Mouse (Mus musculus): ENCODE measurements around the gene Lamtor3. TPM values are rescaled to one million over a fixed set of nuclear protein-coding genes. Genes with fewer than 3 reads are reported as not detected.
A peak's percentile ranks its signal among the peaks of the same experiment; 100 is the strongest.

The Lamtor3 gene
- total RNA-seq (2021) = 10 to 100 TPM; 64.4 to 65.3 TPM
- long read RNA-seq, experiment 1, transcript Lamtor3-201 (7 exons, 1,295 nt) = major isoform, 31 of 42 reads
- long read RNA-seq, experiment 1, partial matches to known transcripts = 5 of 42 reads
- long read RNA-seq, experiment 1, other reads (novel, unspliced or antisense) = 2 of 42 reads
- long read RNA-seq, experiment 2, transcript Lamtor3-201 (7 exons, 1,295 nt) = major isoform, 61 of 84 reads
- long read RNA-seq, experiment 2, transcript Lamtor3-208 (1 exons, 2,726 nt) = minor isoform, 5 of 84 reads
- long read RNA-seq, experiment 2, partial matches to known transcripts = 14 of 84 reads
- long read RNA-seq, experiment 2, other reads (novel, unspliced or antisense) = 4 of 84 reads

- peak; percentile 38 for TF ChIP-seq CTCF (conservative IDR thresholded peaks at IDR 0.05)
- Histone ChIP-seq H3K27ac (peak within 1 kb of the TSS; percentile 96), H3K4me3 (peak within 1 kb of the TSS; percentile 93)
- DNase-seq (ENCODE audit: low spot score in 2 of 2) = peak; percentile 87
Observed at GRCm38 (mm10) chr3:137918172-137918931, at the start of gene Lamtor3. Lamtor3 (plus strand) TSS chr3:137918506.

GRCm38 (mm10) chr3:137869395-137869794 lies 48.9 kb upstream of the Lamtor3 start:
- no peak for DNase-seq (ENCODE audit: low spot score in 2 of 2)
- Histone ChIP-seq H3K4me3 (no peak overlapping the region; the same call in 1 of the 2 replicates), H3K27ac (no peak overlapping the region)
- TF ChIP-seq CTCF (conservative IDR thresholded peaks at IDR 0.05) = no peak

- no peak overlapping the region for H3K4me3 ChIP-seq
- DNase-seq (ENCODE audit: low spot score in 2 of 2) = no peak
- H3K27ac ChIP-seq = no peak overlapping the region
- TF ChIP-seq CTCF (conservative IDR thresholded peaks at IDR 0.05) = no peak
Observed at GRCm38 (mm10) chr3:137879313-137879712, 39.0 kb upstream of the Lamtor3 start.

GRCm38 (mm10) chr3:137880109-137880748 lies 38.1 kb upstream of the Lamtor3 start:
- Histone ChIP-seq H3K4me3 (no peak overlapping the region), H3K27ac (no peak overlapping the region)
- no peak for DNase-seq (ENCODE audit: low spot score in 2 of 2)
- no peak for TF ChIP-seq CTCF (conservative IDR thresholded peaks at IDR 0.05)

GRCm38 (mm10) chr3:137881093-137881492 lies 37.2 kb upstream of the Lamtor3 start:
- TF ChIP-seq CTCF (conservative IDR thresholded peaks at IDR 0.05) = no peak
- Histone ChIP-seq H3K27ac (no peak overlapping the region), H3K4me3 (no peak overlapping the region)
- no peak for DNase-seq (ENCODE audit: low spot score in 2 of 2)

GRCm38 (mm10) chr3:137887961-137888360 lies 30.3 kb upstream of the Lamtor3 start:
- H3K27ac ChIP-seq = no peak overlapping the region
- H3K4me3 ChIP-seq = no peak overlapping the region
- no peak for TF ChIP-seq CTCF (conservative IDR thresholded peaks at IDR 0.05)
- no peak for DNase-seq (ENCODE audit: low spot score in 2 of 2)

GRCm38 (mm10) chr3:137891089-137891488 lies 27.2 kb upstream of the Lamtor3 start:
- no peak overlapping the region for H3K4me3 ChIP-seq
- no peak for TF ChIP-seq CTCF (conservative IDR thresholded peaks at IDR 0.05)
- no peak overlapping the region for H3K27ac ChIP-seq

GRCm38 (mm10) chr3:137892118-137892517 lies 26.2 kb upstream of the Lamtor3 start:
- TF ChIP-seq CTCF (conservative IDR thresholded peaks at IDR 0.05) = no peak
- Histone ChIP-seq H3K27ac (no peak overlapping the region), H3K4me3 (no peak overlapping the region)
- DNase-seq (ENCODE audit: low spot score in 2 of 2) = no peak

More at GRCm38 (mm10) chr3:137891089-137891488, 27.2 kb upstream of the Lamtor3 start:
- DNase-seq (ENCODE audit: low spot score in 2 of 2) = no peak

GRCm38 (mm10) chr3:137893789-137894188 lies 24.5 kb upstream of the Lamtor3 start:
- Histone ChIP-seq H3K27ac (no peak overlapping the region), H3K4me3 (no peak overlapping the region)

GRCm38 (mm10) chr3:137895196-137895595 lies 23.1 kb upstream of the Lamtor3 start:
- Histone ChIP-seq H3K4me3 (no peak overlapping the region), H3K27ac (no peak overlapping the region)
- TF ChIP-seq CTCF (conservative IDR thresholded peaks at IDR 0.05) = peak; percentile 65
- no peak for DNase-seq (ENCODE audit: low spot score in 2 of 2)

More at GRCm38 (mm10) chr3:137893789-137894188, 24.5 kb upstream of the Lamtor3 start:
- no peak for DNase-seq (ENCODE audit: low spot score in 2 of 2)
- TF ChIP-seq CTCF (conservative IDR thresholded peaks at IDR 0.05) = no peak

GRCm38 (mm10) chr3:137896386-137896785 lies 21.9 kb upstream of the Lamtor3 start:
- DNase-seq (ENCODE audit: low spot score in 2 of 2) = no peak
- no peak overlapping the region for H3K4me3 ChIP-seq
- TF ChIP-seq CTCF (conservative IDR thresholded peaks at IDR 0.05) = no peak
- no peak overlapping the region for H3K27ac ChIP-seq

GRCm38 (mm10) chr3:137896867-137897266 lies 21.4 kb upstream of the Lamtor3 start:
- DNase-seq (ENCODE audit: low spot score in 2 of 2) = no peak
- Histone ChIP-seq H3K27ac (no peak overlapping the region), H3K4me3 (no peak overlapping the region)
- TF ChIP-seq CTCF (conservative IDR thresholded peaks at IDR 0.05) = no peak

GRCm38 (mm10) chr3:137897685-137898084 lies 20.6 kb upstream of the Lamtor3 start:
- no peak for TF ChIP-seq CTCF (conservative IDR thresholded peaks at IDR 0.05)
- Histone ChIP-seq H3K4me3 (no peak overlapping the region), H3K27ac (no peak overlapping the region)
- no peak for DNase-seq (ENCODE audit: low spot score in 2 of 2)
